Mouse (Mus musculus): ENCODE results near the gene Eef1akmt3. TPM values are rescaled to one million over a fixed set of nuclear protein-coding genes. Genes with fewer than 3 reads are reported as not detected.

The Eef1akmt3 gene
- polyA plus RNA-seq, 2 experiments: 0.04 to 0.09 TPM

- Histone ChIP-seq H3K27ac (no peak overlapping the region), H3K9me3 (ENCODE audit: control insufficient read depth, low read length) (no peaks in the 10 kb centered on the region), H3K9ac (replicated peaks) (no peak overlapping the region), H3K4me1 (replicated peaks; ENCODE audit: control insufficient read depth in 2 of 2, insufficient read depth in 2 of 2, low read length in 1 of 2) (peaks cover 8 to 13% of the 10 kb centered on the region in 2 experiments; a peak in 3 of 4 replicates), H3K4me3 (ENCODE audit: insufficient read depth in 1 of 2, low read depth in 2 of 2, low read length in 2 of 2) (no peak overlapping the region), H3K27me3 (ENCODE audit: control insufficient read depth, insufficient read depth, low read length) (peaks cover 55% of the 10 kb centered on the region), H3K4me2 (ENCODE audit: low read depth) (no peak overlapping the region), H3K36me3 (replicated peaks; ENCODE audit: control insufficient read depth, insufficient read depth, low read depth) (peaks cover 19% of the 10 kb centered on the region)
- WGBS (ENCODE audit: insufficient replicate concordance): 64% methylated on average over 2 of the region's 2 CpGs
- TF ChIP-seq EP300 (IDR thresholded peaks at IDR 0.05; ENCODE audit: low read depth) (no peak), CTCF (IDR thresholded peaks at IDR 0.05; ENCODE audit: low read depth) (no peak)
- no peak for ATAC-seq (ENCODE audit: insufficient read depth)
- DNase-seq (ENCODE audit: low read depth in 3 of 3, low spot score in 3 of 3): no peak
Measured at GRCm38 (mm10) chr10:127061513-127061912, 20.2 kb upstream of the Eef1akmt3 start.

DNA sequence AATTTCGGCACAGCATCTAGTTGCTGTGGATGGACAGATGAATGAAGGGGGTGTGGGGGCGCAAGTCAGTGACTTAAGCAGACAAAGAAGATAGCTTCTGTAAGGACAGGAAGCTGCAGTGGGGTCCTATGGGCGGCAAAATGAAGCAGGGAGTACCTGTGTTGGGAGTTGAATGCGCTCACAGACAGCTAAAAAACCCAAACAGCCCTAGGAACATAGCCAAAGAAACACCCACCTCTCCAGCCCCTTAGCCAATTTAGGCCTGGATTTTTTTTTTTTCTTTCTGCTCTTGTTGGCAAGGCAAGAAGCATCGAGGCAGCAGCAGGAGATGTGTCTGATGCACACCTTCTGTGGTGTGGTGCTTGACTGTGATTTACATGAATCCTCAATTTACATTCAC lies 19.8 kb upstream of the Eef1akmt3 start:
- Histone ChIP-seq H3K36me3 (replicated peaks; ENCODE audit: control insufficient read depth, insufficient read depth, low read depth) (peaks cover 14% of the 10 kb centered on the region), H3K27me3 (ENCODE audit: control insufficient read depth, insufficient read depth, low read length) (peaks cover 55% of the 10 kb centered on the region), H3K4me2 (ENCODE audit: low read depth) (no peak overlapping the region), H3K9me3 (ENCODE audit: control insufficient read depth, low read length) (no peaks in the 10 kb centered on the region), H3K27ac (no peak overlapping the region), H3K9ac (replicated peaks) (no peak overlapping the region), H3K4me3 (ENCODE audit: insufficient read depth in 1 of 2, low read depth in 2 of 2, low read length in 2 of 2) (no peak overlapping the region), H3K4me1 (replicated peaks; ENCODE audit: control insufficient read depth in 2 of 2, insufficient read depth in 2 of 2, low read length in 1 of 2) (peaks cover 8 to 13% of the 10 kb centered on the region in 2 experiments; a peak in 3 of 4 replicates)
- TF ChIP-seq CTCF (IDR thresholded peaks at IDR 0.05; ENCODE audit: low read depth) (no peak), EP300 (IDR thresholded peaks at IDR 0.05; ENCODE audit: low read depth) (no peak)
- ATAC-seq (ENCODE audit: insufficient read depth) (no peak), DNase-seq (ENCODE audit: low read depth in 3 of 3, low spot score in 3 of 3) (no peak)
- WGBS (ENCODE audit: insufficient replicate concordance): 36% methylated on average over 5 of the region's 5 CpGs

DNA sequence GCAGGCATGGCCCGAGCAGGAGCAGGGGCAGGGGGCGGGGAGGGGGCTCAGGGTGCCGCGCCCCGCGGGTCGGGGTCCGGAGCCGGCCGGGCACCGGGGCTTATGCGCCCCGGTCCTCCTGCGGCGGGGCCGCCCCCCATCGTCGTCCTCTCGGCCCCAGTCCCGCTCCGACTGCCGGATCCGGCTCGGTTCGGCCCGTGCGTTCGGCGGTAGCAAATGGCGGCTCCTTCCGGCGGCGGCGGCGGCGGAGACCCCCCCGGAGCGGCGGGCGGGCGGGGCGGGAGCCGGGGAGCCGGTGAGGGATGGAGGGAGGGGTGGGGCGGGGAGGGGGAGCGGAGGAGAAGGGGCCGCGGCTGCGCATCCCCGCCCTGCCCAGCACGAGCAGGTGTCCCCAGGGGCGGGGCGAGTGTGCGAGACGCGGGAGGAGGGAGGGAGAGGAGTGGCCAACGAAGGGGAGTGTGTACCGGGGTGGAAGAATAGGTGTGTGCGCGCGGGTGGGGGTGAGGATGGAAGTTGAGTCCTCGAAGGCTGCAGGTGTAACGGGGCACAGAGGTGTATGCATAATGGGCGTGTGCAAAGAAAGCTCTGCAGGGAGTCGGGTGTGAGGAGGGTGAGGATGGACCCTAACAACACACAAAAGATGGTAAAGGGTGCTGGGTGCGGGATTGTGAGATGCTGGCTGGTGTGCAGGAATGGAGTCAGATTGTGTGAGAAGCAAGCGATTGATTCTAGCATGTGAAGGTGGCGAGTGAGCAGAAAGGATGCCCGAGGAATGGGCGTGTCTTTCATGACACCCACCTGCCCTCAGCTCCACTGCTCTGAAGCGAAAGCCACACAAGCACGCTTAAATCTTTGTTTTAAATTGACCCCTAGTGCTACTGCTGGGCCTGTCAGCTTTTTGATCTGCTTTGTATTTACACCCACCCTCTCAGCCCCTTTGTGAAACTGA lies 18.9 kb upstream of the Eef1akmt3 start, which contains the start of gene March9:
Gene March9 (minus strand): TSS at position 217 of the 949 bp plus-strand sequence.
- Histone ChIP-seq H3K9me3 (ENCODE audit: control insufficient read depth, low read length) (no peaks in the 10 kb centered on the region), H3K4me2 (ENCODE audit: low read depth) (peak within 1 kb of the TSS; percentile 74), H3K4me1 (replicated peaks; ENCODE audit: control insufficient read depth in 2 of 2, insufficient read depth in 2 of 2, low read length in 1 of 2) (peaks cover 8 to 13% of the 10 kb centered on the region in 2 experiments; a peak in 3 of 4 replicates), H3K4me3 (ENCODE audit: insufficient read depth in 1 of 2, low read depth in 2 of 2, low read length in 2 of 2) (peak within 1 kb of the TSS; percentile 23 to 61), H3K9ac (replicated peaks) (peak within 1 kb of the TSS; percentile 12; the same call in 1 of the 2 replicates), H3K27me3 (ENCODE audit: control insufficient read depth, insufficient read depth, low read length) (peaks cover 55% of the 10 kb centered on the region), H3K27ac (no peak within 1 kb of the TSS), H3K36me3 (replicated peaks; ENCODE audit: control insufficient read depth, insufficient read depth, low read depth) (peaks cover 6% of the 10 kb centered on the region)
- no peak for TF ChIP-seq EP300 (IDR thresholded peaks at IDR 0.05; ENCODE audit: low read depth)
- TF ChIP-seq CTCF (IDR thresholded peaks at IDR 0.05; ENCODE audit: low read depth): no peak
- WGBS (ENCODE audit: insufficient replicate concordance): 2% methylated on average over 69 of the region's 72 CpGs
- no peak for DNase-seq (ENCODE audit: low read depth in 3 of 3, low spot score in 3 of 3)
- ATAC-seq (ENCODE audit: insufficient read depth): no peak

GRCm38 (mm10) chr10:127059174-127059967 lies 18.1 kb upstream of the Eef1akmt3 start:
- Histone ChIP-seq H3K36me3 (replicated peaks; ENCODE audit: control insufficient read depth, insufficient read depth, low read depth) (no peaks in the 10 kb centered on the region), H3K27ac (no peak overlapping the region), H3K4me2 (ENCODE audit: low read depth) (peak overlapping the region; percentile 74), H3K4me1 (replicated peaks; ENCODE audit: control insufficient read depth in 2 of 2, insufficient read depth in 2 of 2, low read length in 1 of 2) (peaks cover 4 to 7% of the 10 kb centered on the region in 2 experiments; a peak in 3 of 4 replicates), H3K27me3 (ENCODE audit: control insufficient read depth, insufficient read depth, low read length) (peaks cover 55% of the 10 kb centered on the region), H3K9ac (replicated peaks) (peak overlapping the region; percentile 12; the same call in 1 of the 2 replicates), H3K9me3 (ENCODE audit: control insufficient read depth, low read length) (no peaks in the 10 kb centered on the region), H3K4me3 (ENCODE audit: insufficient read depth in 1 of 2, low read depth in 2 of 2, low read length in 2 of 2) (peak overlapping the region; percentile 23 to 61; a peak in 3 of 4 replicates)
- 2% methylated on average over 81 of the region's 92 CpGs for WGBS (ENCODE audit: insufficient replicate concordance)
- TF ChIP-seq CTCF (IDR thresholded peaks at IDR 0.05; ENCODE audit: low read depth) (no peak), EP300 (IDR thresholded peaks at IDR 0.05; ENCODE audit: low read depth) (no peak)
- DNase-seq (ENCODE audit: low read depth in 3 of 3, low spot score in 3 of 3) (no peak), ATAC-seq (ENCODE audit: insufficient read depth) (no peak)

All from liver, embryonic 14.5 days (tissue).